Mouse (Mus musculus) midbrain, embryonic 16.5 days (tissue): ENCODE results near the gene Isg20. TPM values are rescaled to one million over a fixed set of nuclear protein-coding genes. Genes with fewer than 3 reads are reported as not detected.

Experiments used
- ATAC-seq: fragments of 200-750 bp; cut with Nextera tagmentation; 2 replicates; pipeline ENCODE4 v1.8.0; 2017; ENCODE audit warnings: moderate TSS enrichment
- H3K27ac ChIP-seq: fragments of 300-500 bp; sonication (generic); 2 replicates; pipeline ENCODE4 v1.5.1; 2014; ENCODE audit warnings: mild to moderate bottlenecking, low read length, mixed read lengths
- H3K27me3 ChIP-seq: fragments of 300-500 bp; sonication (generic); 2 replicates; pipeline ENCODE4 v1.6.1; 2014; ENCODE audit warnings: low read depth, low read length, mixed read lengths; ENCODE audit not compliant: control insufficient read depth, insufficient read depth
- H3K36me3 ChIP-seq: fragments of 300-500 bp; sonication (generic); 2 replicates; pipeline ENCODE4 v1.6.1; 2014; ENCODE audit warnings: mild to moderate bottlenecking, low read length, moderate library complexity, mixed read lengths; ENCODE audit not compliant: control insufficient read depth, insufficient read depth
- H3K4me1 ChIP-seq: fragments of 300-500 bp; sonication (generic); 2 replicates; pipeline ENCODE4 v1.6.1; 2014; ENCODE audit warnings: mild to moderate bottlenecking, low read length, mixed read lengths; ENCODE audit not compliant: control insufficient read depth, insufficient read depth
- H3K4me2 ChIP-seq: fragments of 300-500 bp; sonication (generic); 2 replicates; pipeline ENCODE4 v1.6.1; 2014; ENCODE audit warnings: mild to moderate bottlenecking, low read length, mixed read lengths
- H3K4me3 ChIP-seq: fragments of 300-500 bp; sonication (generic); 2 replicates; pipeline ENCODE4 v1.5.1; 2014; ENCODE audit warnings: low read depth, mild to moderate bottlenecking, low read length, moderate library complexity, mixed read lengths
- H3K9ac ChIP-seq: fragments of 300-500 bp; sonication (generic); 2 replicates; pipeline ENCODE4 v1.6.1; 2014; ENCODE audit warnings: low read depth, low read length, mixed read lengths
- H3K9me3 ChIP-seq: fragments of 300-500 bp; sonication (generic); replicated peaks from 2 replicates; pipeline ENCODE4 v1.6.1; 2014; ENCODE audit warnings: mild to moderate bottlenecking, low read length, mixed read lengths; ENCODE audit not compliant: control insufficient read depth, poor library complexity, severe bottlenecking
- WGBS: fragments of 180-500 bp; shearing (Covaris S2); extraction: QIAGEN DNeasy Blood & Tissue Kit; methylation state at CpG from one replicate; pipeline ENCODE4 v1.1.7; 2014; 5-methylcytosine and 5-hydroxymethylcytosine counted together
- polyA plus RNA-seq: library from polyadenylated mRNA; unstranded; fragments of >200 nt; fragmentation: Nextera tagmentation; extraction: Ambion mirVana; gene quantifications from 2 replicates; pipeline ENCODE4 v1.2.1, GENCODE M21; 2015

Isg20 gene
- polyA plus RNA-seq, 1 experiment from 2014 or later, result 2.7 TPM

GRCm38 (mm10) chr7:78925680-78926079, 12.5 kb downstream of the Isg20 start:
- no peak overlapping the region for H3K9ac ChIP-seq

GRCm38 (mm10) chr7:78926156-78926555, 12.9 kb downstream of the Isg20 start:
- ATAC-seq, result no peak
- H3K4me1 ChIP-seq, result no peaks in the 10 kb centered on the region
- H3K27ac ChIP-seq, result no peak overlapping the region
- H3K4me2 ChIP-seq, result no peak overlapping the region
- H3K4me3 ChIP-seq, result no peak overlapping the region
- WGBS, result 81% methylated on average over 9 of the region's 9 CpGs
- H3K36me3 ChIP-seq, result no peaks in the 10 kb centered on the region
- H3K9ac ChIP-seq, result no peak overlapping the region
- H3K9me3 ChIP-seq, result no peaks in the 10 kb centered on the region
- H3K27me3 ChIP-seq, result no peaks in the 10 kb centered on the region

More at GRCm38 (mm10) chr7:78925680-78926079, 12.5 kb downstream of the Isg20 start:
- Histone ChIP-seq H3K27me3 (no peaks in the 10 kb centered on the region), H3K9me3 (no peaks in the 10 kb centered on the region), H3K36me3 (no peaks in the 10 kb centered on the region), H3K27ac (no peak overlapping the region), H3K4me3 (no peak overlapping the region), H3K4me2 (no peak overlapping the region), H3K4me1 (no peaks in the 10 kb centered on the region)
- ATAC-seq, result no peak
- 85% methylated on average over 7 of the region's 7 CpGs for WGBS

- Histone ChIP-seq H3K4me2 (no peak overlapping the region), H3K9me3 (no peaks in the 10 kb centered on the region), H3K4me1 (no peaks in the 10 kb centered on the region), H3K9ac (no peak overlapping the region), H3K4me3 (no peak overlapping the region), H3K27me3 (no peaks in the 10 kb centered on the region), H3K27ac (no peak overlapping the region), H3K36me3 (no peaks in the 10 kb centered on the region)
- WGBS, result 82% methylated on average over 3 of the region's 3 CpGs
- ATAC-seq, result no peak
Measured at GRCm38 (mm10) chr7:78927266-78927665, 14.0 kb downstream of the Isg20 start.

DNA sequence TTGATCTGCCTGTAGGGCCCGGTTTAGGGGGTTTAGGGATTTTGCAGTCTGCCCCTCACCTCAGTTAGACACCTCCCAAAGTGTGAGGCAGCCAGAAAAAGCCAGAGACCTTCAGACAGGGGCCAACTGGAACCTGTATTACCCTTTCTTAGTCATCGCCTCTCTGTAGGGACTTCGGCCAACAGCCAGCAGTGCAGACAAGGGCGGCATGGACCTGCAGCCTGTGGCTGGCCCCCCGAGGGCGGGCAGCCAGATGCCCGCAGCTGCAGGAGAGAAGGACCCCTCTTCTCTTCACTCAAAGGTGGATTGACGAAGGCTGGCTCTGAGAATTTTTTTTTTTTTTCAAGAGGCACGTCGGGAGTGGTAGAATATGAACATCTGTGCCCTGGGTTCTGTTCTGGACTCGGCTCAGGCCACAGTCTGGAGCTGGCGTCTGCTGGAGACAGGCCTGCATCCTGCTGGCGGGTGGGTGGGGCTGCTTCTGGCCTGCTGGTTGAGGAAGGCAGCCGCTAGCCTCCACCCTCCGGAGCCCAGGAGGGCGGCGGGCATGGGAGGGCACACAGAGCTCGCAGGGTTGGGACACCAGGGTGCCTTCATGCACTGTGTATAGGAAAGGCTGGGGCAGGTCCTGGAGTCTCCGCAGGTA, 25.9 kb downstream of the Isg20 start:
- no peaks in the 10 kb centered on the region for H3K4me1 ChIP-seq
- no peak overlapping the region for H3K4me3 ChIP-seq
- no peaks in the 10 kb centered on the region for H3K27me3 ChIP-seq
- H3K9ac ChIP-seq, result no peak overlapping the region
- no peak overlapping the region for H3K27ac ChIP-seq
- H3K9me3 ChIP-seq, result no peaks in the 10 kb centered on the region
- no peak for ATAC-seq
- WGBS, result 69% methylated on average over 19 of the region's 19 CpGs
- H3K4me2 ChIP-seq, result no peak overlapping the region
- H3K36me3 ChIP-seq, result no peaks in the 10 kb centered on the region

- Histone ChIP-seq H3K27me3 (no peaks in the 10 kb centered on the region), H3K36me3 (no peaks in the 10 kb centered on the region), H3K9ac (no peak overlapping the region), H3K4me1 (no peaks in the 10 kb centered on the region), H3K9me3 (no peaks in the 10 kb centered on the region), H3K4me3 (no peak overlapping the region), H3K27ac (no peak overlapping the region), H3K4me2 (no peak overlapping the region)
- no peak for ATAC-seq
- WGBS, result 92% methylated on average over 3 of the region's 3 CpGs
Measured at GRCm38 (mm10) chr7:78940971-78941370, 27.7 kb downstream of the Isg20 start.

- no peaks in the 10 kb centered on the region for H3K36me3 ChIP-seq
- no peaks in the 10 kb centered on the region for H3K27me3 ChIP-seq
- H3K4me1 ChIP-seq, result no peaks in the 10 kb centered on the region
- no peak overlapping the region for H3K4me2 ChIP-seq
- H3K9me3 ChIP-seq, result 0 out of 2 replicates have a peak, but pooled peaks cover 3% of the 10 kb centered on the region
- 91% methylated on average over 2 of the region's 2 CpGs for WGBS
- H3K9ac ChIP-seq, result no peak overlapping the region
- no peak overlapping the region for H3K27ac ChIP-seq
- no peak for ATAC-seq
- no peak overlapping the region for H3K4me3 ChIP-seq
Measured at GRCm38 (mm10) chr7:78942544-78942943, 29.3 kb downstream of the Isg20 start.

GRCm38 (mm10) chr7:78953886-78954572, 40.8 kb downstream of the Isg20 start:
- Histone ChIP-seq H3K36me3 (no peaks in the 10 kb centered on the region), H3K4me2 (peak overlapping the region; percentile 37), H3K9ac (no peak overlapping the region), H3K9me3 (no peaks in the 10 kb centered on the region), H3K27ac (no peak overlapping the region), H3K4me3 (no peak overlapping the region), H3K27me3 (no peaks in the 10 kb centered on the region), H3K4me1 (peaks cover 7% of the 10 kb centered on the region; the same call in 1 of the 2 replicates)
- ATAC-seq, result 0 out of 2 replicates have a peak, but pooled peaks have one; percentile 39
- 26% methylated on average over 11 of the region's 11 CpGs for WGBS

GRCm38 (mm10) chr7:78954619-78955018, 41.4 kb downstream of the Isg20 start:
- peaks cover 7% of the 10 kb centered on the region; the same call in 1 of the 2 replicates for H3K4me1 ChIP-seq
- WGBS, result 75% methylated on average over 6 of the region's 6 CpGs
- H3K9ac ChIP-seq, result no peak overlapping the region
- no peaks in the 10 kb centered on the region for H3K9me3 ChIP-seq
- no peaks in the 10 kb centered on the region for H3K27me3 ChIP-seq
- no peak for ATAC-seq
- H3K4me2 ChIP-seq, result no peak overlapping the region
- no peak overlapping the region for H3K27ac ChIP-seq
- H3K36me3 ChIP-seq, result no peaks in the 10 kb centered on the region
- no peak overlapping the region for H3K4me3 ChIP-seq

DNA sequence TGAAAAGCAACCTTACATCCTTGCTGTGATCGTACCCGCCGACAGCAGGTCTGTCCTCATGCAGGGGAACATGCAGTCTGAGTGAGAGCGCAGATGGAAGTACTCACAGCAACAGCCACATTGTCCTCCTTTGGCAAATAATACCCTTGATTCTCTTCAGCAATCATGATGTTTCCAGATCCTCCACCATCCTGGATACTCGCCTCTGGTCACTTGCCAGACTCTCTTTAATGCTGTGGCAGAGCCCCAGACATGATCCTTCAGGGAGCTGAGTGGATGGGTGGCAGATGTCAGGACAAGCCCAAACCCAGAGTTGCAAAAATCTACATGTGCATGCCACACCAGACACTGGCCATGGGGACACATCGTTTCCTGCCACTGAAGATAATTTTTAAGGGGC, 41.9 kb downstream of the Isg20 start:
- Histone ChIP-seq H3K4me2 (no peak overlapping the region), H3K9me3 (no peaks in the 10 kb centered on the region), H3K4me1 (peaks cover 7% of the 10 kb centered on the region; the same call in 1 of the 2 replicates), H3K27me3 (no peaks in the 10 kb centered on the region), H3K9ac (no peak overlapping the region), H3K27ac (no peak overlapping the region), H3K4me3 (no peak overlapping the region), H3K36me3 (no peaks in the 10 kb centered on the region)
- WGBS, result 88% methylated on average over 6 of the region's 6 CpGs
- no peak for ATAC-seq
